Mouse (Mus musculus): ENCODE results near the gene Trim46. TPM values are rescaled to one million over a fixed set of nuclear protein-coding genes. Genes with fewer than 3 reads are reported as not detected.

Trim46 gene
- total RNA-seq, 2 experiments from 2014 or later = 0.18 to 0.50 TPM

DNA sequence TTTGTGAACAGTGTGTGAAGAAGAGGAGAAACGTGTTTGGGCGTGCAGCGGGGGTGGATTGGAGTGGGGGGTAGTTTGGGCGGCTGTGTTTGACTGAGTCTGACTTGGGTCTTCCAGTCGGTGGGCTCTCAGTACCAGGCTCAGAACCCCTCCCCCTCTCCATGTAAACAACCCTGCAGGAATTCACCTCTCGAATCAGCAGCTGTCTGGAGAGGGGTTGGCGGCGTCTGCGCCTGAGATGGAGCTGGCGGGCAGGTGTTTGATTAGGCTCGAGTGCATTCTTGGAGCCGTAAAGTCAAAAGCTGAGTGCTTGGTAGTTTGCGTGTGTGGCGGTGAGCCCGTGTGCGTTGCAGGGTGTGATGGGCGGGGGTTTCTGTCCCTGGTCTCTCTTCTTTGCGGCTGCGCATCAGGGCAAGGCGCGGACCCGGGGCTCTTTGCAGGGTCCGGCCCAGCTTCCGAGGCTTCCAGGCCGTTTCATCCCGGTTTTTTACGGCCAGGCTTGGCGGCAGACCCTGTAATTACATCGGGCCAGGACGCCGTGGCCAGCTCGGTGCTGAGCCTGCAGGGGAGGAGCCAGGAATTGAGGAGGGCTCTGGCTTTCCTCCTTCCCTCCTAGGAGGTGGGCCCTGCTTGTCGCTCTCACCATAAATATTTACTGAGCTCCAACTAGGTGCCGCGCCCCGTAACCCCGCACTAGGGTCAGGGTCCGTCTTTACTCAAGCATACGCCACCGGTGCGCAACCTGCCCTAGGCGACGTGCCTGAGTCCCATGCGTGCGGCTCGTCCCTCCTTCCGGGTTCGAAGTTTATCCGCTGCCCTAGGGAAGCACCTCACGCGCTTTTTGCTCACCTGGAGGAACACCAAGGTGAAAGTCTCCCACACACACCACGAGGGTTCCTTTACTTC is 34.8 kb upstream of the Trim46 start, which contains the start of gene Efna1:
TSS of gene Efna1 (minus strand) at position 537 of the 906 bp plus-strand sequence.
- peak; percentile 72 for DNase-seq
- intact Hi-C loops (cut with DNase I) = loop anchor here (2.0 kb wide), 1 partner anchor 14 kb away; no protein-coding TSS in a partner anchor
- Histone ChIP-seq H3K27ac (peak within 1 kb of the TSS; percentile 96), H3K4me3 (peak within 1 kb of the TSS; percentile 85)
- TF ChIP-seq CTCF (IDR thresholded peaks at IDR 0.05) = no peak

DNA sequence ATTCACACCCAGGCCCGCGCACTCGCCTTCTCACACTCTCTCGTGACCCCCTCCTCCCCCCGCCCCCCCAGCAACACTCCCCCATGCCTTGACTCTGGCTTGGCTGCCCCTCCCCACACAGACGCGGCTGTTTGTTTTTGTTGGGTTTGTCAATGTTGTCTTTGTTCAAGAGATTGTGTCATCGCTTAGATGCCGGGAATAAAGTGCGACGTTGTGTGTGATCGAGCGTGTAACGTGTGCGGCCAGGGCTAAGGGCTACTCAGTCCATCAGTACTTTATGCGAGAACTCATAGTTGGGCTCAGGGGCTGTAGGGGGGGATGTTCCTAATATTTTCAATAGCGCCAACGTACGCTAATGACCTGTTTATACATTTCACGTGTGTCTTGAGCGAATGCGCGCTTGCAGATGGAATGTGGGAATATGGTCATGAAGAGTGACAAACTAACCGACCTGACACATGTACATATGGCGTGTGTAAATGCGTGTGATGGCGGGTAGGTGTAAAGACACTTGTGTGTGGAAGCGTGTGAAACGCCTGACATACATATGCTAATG is 34.0 kb upstream of the Trim46 start:
- peak; percentile 39 for DNase-seq
- Histone ChIP-seq H3K27ac (peak overlapping the region; percentile 96), H3K4me3 (peak overlapping the region; percentile 85)
- no peak for TF ChIP-seq CTCF (IDR thresholded peaks at IDR 0.05)
- intact Hi-C loops (cut with DNase I) = loop anchor here (2.0 kb wide), 1 partner anchor 13 kb away; no protein-coding TSS in a partner anchor

DNA sequence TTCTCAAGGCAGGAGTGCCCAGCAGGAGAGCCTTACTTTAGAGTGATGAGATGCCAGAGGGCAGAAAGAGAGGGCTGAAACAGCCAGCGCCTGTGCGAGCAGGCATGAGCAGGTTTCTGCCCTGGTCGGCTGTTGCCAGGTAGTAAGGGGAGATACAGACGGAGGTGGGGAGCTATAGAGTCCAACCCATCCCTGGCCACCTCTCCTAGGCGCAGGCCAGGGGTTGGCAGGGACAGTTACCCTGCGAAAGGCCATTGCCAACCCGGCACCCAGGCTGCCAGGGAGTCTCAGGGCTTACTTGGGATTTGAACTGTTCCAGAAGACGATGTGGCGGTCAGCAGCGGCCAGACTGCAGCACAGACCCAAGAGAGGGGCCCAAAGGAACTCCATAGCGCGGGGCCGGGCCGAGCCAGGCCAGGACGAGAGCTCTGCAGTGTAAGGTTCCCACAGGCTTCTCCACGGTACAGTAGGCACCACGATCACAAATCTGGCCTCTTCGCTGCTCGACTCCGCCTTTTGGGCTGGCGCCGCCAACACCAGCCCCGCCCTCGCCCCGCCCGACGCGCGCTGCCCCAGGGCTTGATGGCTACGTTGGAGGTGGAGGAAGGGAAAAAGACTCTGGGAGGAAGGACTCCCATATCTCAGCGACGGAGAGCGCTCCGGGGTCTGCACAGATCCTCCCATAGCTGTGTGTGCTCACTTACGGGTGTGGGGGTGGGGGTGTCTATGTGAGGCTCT is 33.2 kb upstream of the Trim46 start:
- Histone ChIP-seq H3K27ac (peak overlapping the region; percentile 96), H3K4me3 (peak overlapping the region; percentile 85)
- DNase-seq = peak; percentile 92
- no peak for TF ChIP-seq CTCF (IDR thresholded peaks at IDR 0.05)
- intact Hi-C loops (cut with DNase I) = no loop called here

DNA sequence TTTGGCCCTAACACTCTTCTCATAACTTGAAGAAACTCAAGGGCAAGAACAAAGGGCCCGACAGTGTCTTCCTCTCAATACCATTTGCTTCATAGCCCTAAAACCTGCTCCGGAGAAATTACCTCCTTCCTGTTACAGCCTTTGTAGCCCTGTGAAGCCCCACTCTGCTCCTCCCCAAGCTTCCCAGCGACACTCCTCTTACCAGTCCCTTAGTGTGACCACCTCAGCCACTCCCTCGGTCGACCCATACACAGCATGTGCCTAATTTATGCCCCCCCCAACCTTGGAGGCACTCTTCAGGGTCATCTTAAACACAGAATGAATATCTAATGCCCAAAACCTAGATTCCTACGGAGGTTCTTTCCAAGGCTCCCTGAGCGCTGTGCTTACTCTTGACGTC is 32.5 kb upstream of the Trim46 start:
- intact Hi-C loops (cut with DNase I) = no loop called here
- H3K27ac ChIP-seq = peak overlapping the region; percentile 96
- DNase-seq = no peak
- H3K4me3 ChIP-seq = peak overlapping the region; percentile 85
- no peak for TF ChIP-seq CTCF (IDR thresholded peaks at IDR 0.05)

DNA sequence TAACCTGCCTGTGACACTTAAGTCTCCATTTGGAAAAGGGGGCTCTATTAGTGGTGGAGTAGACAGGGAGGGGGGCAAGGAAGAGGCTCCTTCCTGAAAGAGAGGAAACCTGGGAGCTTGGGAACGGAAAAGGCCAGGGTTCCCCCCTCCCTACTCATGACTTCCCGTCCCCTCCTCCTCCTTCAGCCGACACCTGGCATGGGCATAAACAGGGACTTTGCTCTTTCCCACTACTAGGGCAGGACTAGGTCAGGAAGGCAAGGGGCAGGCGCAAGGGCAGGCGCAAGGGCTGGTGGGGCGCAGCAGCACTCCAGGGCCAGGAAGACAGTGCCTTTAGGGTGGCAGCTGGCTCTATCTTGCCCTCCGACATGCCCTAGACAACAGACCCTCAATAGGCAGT is 32.0 kb upstream of the Trim46 start:
- no peak for TF ChIP-seq CTCF (IDR thresholded peaks at IDR 0.05)
- Histone ChIP-seq H3K27ac (peak overlapping the region; percentile 96), H3K4me3 (peak overlapping the region; percentile 85)
- peak; percentile 72 for DNase-seq
- intact Hi-C loops (cut with DNase I) = no loop called here

DNA sequence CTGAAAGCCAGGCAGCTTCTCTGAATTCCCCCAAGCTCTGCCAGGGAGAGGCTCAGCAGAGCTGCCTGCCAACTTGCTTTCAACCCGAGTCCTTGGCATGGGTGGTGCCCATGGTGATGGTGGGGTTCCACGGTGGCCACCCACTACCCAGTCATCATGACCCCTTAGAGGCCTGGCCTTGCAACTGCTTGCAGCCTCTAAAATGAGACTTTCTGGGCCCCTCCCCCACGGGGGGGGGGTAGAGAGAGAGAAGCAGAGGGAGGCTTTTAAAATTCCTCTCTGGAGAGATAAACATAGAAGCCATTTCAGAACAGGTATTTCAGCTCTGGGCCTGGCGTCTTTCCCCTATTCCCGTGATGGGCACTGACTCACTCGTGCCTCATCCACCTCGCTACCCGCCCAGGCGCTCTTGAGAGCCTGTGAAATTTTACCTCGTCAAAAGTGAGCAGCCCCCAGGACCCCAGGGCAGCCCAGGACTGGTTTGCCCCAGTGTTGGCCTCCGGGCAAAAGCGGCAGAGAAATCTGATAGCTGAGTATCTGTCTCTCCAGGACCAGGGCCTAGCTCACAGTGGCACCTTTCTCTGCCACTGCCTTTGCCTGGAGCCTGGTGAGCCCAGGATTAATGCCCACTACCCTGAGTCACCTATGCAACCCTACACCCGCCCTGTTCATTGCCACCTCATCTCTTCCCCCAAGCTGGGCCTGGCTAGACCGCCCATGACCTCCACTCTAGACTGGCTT is 31.3 kb upstream of the Trim46 start:
- DNase-seq = peak; percentile 81
- H3K4me3 ChIP-seq = peak overlapping the region; percentile 85
- intact Hi-C loops (cut with DNase I) = no loop called here
- TF ChIP-seq CTCF (IDR thresholded peaks at IDR 0.05) = no peak
- H3K27ac ChIP-seq = peak overlapping the region; percentile 96

DNA sequence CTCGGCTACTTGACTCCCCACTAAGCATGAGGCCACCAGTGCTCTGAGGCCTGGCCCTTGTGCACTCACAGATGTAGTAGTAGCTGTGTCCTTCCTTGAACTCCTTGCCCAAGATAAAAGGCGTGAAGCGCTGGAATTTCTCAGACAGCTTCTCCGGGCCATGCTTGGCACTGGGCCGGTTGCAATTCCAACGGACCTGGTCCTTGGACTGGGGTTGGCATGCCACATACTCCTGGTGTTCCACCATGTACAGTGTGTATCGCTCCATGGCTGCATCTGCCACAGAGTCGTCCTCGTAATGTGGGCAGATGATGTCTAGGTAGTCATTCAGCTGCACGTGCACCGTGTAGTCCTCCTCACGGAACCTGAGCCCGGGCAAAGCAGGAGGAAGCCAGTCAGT is 30.0 kb upstream of the Trim46 start:
- intact Hi-C loops (cut with DNase I) = no loop called here
- peak overlapping the region; percentile 96 for H3K27ac ChIP-seq
- no peak for TF ChIP-seq CTCF (IDR thresholded peaks at IDR 0.05)
- no peak for DNase-seq
- peak overlapping the region; percentile 85 for H3K4me3 ChIP-seq

DNA sequence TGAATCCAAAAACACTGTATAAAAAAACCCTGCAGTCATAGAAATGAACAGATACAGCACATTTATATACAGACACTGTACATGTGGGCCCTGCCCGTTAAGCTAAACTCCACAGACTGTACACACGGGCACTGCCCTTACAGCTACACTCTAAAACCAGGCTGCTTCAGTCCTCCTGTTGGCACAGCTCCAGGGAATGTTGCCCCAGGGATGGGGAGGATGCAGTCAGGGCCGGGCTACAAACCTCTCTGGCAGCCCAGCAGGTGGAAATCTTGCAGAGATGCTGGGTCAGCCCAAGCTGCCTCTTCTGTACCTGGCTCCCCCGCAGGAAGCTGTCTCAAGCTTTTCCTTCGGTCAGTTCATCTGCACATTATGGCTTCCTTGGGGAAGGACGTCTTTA is 25.7 kb upstream of the Trim46 start:
- DNase-seq = peak; percentile 47
- no peak for TF ChIP-seq CTCF (IDR thresholded peaks at IDR 0.05)
- peak overlapping the region; percentile 1; the same call in 1 of the 2 replicates for H3K27ac ChIP-seq
- intact Hi-C loops (cut with DNase I) = no loop called here
- H3K4me3 ChIP-seq = peak overlapping the region; percentile 11; the same call in 1 of the 2 replicates

DNA sequence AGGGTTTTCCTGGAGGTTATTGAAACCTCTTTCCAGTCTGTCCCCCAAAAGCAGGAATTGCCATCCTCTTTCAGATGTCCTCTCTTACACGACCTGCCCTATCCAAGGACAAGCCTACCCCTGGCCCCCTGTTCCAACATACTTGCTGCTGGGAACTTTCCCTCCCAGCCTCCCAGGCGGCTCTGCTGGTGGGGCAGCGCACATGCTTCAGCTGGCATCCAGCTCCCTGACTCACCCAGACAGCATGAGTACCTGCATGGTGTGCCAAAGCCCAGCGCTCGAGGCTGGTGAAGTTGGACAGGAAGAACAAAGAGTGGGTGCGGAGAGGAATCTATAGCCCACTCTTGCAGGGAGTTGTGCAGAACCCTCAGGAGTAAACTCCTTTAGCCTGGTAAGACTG is 24.8 kb upstream of the Trim46 start:
- Histone ChIP-seq H3K4me3 (peak overlapping the region; percentile 88), H3K27ac (peak overlapping the region; percentile 90)
- no peak for TF ChIP-seq CTCF (IDR thresholded peaks at IDR 0.05)
- DNase-seq = peak; percentile 73
- intact Hi-C loops (cut with DNase I) = no loop called here

DNA sequence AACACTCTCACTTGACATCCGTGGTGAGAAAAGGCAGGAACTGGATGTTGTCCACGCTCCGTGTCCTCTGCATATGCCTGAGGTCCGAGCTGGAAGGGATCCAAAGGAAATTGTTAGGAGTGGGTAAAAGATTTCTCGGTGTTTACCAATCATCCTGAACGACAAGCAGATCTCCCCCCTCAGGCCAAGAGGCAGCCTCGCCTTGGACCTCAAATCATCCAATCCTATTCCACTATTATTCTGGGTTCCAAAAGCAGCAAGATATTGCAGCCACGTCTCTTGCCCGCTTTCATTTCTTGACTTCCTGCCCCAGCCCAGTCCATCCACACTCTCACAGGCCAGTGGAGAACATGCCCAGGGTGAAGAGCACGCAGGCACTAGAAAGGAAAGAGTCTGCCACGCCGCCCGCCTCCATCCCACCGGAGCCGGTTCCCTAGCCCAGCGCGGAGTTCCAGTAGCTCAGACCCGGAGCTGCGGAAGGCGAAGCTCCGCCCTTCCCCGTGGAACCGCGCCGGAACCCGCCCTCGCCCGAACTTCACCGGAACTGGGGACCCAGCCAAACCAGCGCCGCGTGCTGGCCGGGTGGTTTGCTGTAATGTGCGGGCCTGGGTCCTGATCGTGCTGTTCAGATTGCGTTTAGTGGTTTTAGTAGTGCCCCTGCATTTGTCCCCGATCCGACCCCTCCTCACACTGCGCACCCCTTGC is 24.1 kb upstream of the Trim46 start, which contains the start of gene Slc50a1:
TSS of gene Slc50a1 (minus strand) at position 520 of the 705 bp plus-strand sequence.
- peak; percentile 64 for TF ChIP-seq CTCF (IDR thresholded peaks at IDR 0.05)
- Histone ChIP-seq H3K27ac (peak within 1 kb of the TSS; percentile 90), H3K4me3 (peak within 1 kb of the TSS; percentile 88)
- peak; percentile 95 for DNase-seq
- intact Hi-C loops (cut with DNase I) = no loop called here

DNA sequence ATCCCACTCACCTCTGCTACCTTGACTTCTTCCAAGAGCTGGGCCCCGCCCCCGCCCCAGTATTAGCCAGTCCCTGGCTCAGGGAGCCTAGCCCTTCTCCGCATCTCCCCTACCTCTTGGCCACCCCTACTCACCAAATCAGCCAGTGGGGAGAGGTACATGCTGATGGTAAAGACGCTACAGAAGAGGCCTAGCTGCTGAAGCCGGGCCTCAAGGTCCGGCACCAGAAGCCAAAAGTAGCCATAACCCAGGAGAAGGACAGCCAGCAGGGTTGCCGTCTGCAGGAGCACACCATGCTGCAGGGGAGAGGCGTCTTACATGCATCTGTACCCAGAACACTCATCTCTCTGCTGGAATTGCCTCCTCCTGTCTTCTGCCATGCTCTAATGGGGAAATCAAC is 22.8 kb upstream of the Trim46 start:
- Histone ChIP-seq H3K4me3 (peak overlapping the region; percentile 88), H3K27ac (peak overlapping the region; percentile 90)
- intact Hi-C loops (cut with DNase I) = no loop called here
- DNase-seq = no peak
- TF ChIP-seq CTCF (IDR thresholded peaks at IDR 0.05) = no peak

Measured in gastrocnemius, adult 2 months (tissue).